Mouse (Mus musculus) hindbrain, embryonic 16.5 days (tissue): ENCODE data around the gene Cbx1. TPM values are rescaled to one million over a fixed set of nuclear protein-coding genes. Genes with fewer than 3 reads are reported as not detected.
"Not testable (repeated sequence)": the region's sequence is repeated elsewhere in the genome, so short reads cannot be mapped to it uniquely, and the experiment has no call there.

ENCODE experiments used
- ATAC-seq: fragments of 200-750 bp; cut with Nextera tagmentation; 2 replicates; pipeline ENCODE4 v1.8.0; 2017; ENCODE audit warnings: moderate TSS enrichment, moderate library complexity
- H3K27ac ChIP-seq: fragments of 300-500 bp; sonication (generic); 2 replicates; pipeline ENCODE4 v1.5.1; 2014; ENCODE audit warnings: low read depth, mild to moderate bottlenecking, control low read depth, low read length, moderate library complexity
- H3K27me3 ChIP-seq: fragments of 300-500 bp; sonication (generic); replicated peaks from 2 replicates; pipeline ENCODE4 v1.6.1; 2014; ENCODE audit warnings: low read length; ENCODE audit not compliant: control insufficient read depth, insufficient read depth
- H3K36me3 ChIP-seq: fragments of 300-500 bp; sonication (generic); 2 replicates; pipeline ENCODE4 v1.6.1; 2014; ENCODE audit warnings: mild to moderate bottlenecking, low read length, moderate library complexity, mixed read lengths; ENCODE audit not compliant: control insufficient read depth, insufficient read depth
- H3K4me1 ChIP-seq: fragments of 300-500 bp; sonication (generic); 2 replicates; pipeline ENCODE4 v1.6.1; 2014; ENCODE audit warnings: low read depth, low read length; ENCODE audit not compliant: control insufficient read depth, insufficient read depth
- H3K4me2 ChIP-seq: fragments of 300-500 bp; sonication (generic); 2 replicates; pipeline ENCODE4 v1.6.1; 2014; ENCODE audit warnings: mild to moderate bottlenecking, low read length, control low read depth, moderate library complexity
- H3K4me3 ChIP-seq: fragments of 300-500 bp; sonication (generic); 2 replicates; pipeline ENCODE4 v1.5.1; 2014; ENCODE audit warnings: mild to moderate bottlenecking, low read length, control low read depth, moderate library complexity
- H3K9ac ChIP-seq: fragments of 300-500 bp; sonication (generic); 2 replicates; pipeline ENCODE4 v1.6.1; 2014; ENCODE audit warnings: low read depth, mild to moderate bottlenecking, control low read depth, low read length, moderate library complexity
- H3K9me3 ChIP-seq: fragments of 300-500 bp; sonication (generic); 2 replicates; pipeline ENCODE4 v1.6.1; 2014; ENCODE audit warnings: mild to moderate bottlenecking, low read length, moderate library complexity; ENCODE audit not compliant: control insufficient read depth
- WGBS: fragments of 180-500 bp; shearing (Covaris S2); extraction: QIAGEN DNeasy Blood & Tissue Kit; methylation state at CpG from one replicate; pipeline ENCODE4 v1.1.7; 2014; 5-methylcytosine and 5-hydroxymethylcytosine counted together
- polyA plus RNA-seq: library from polyadenylated mRNA; unstranded; fragments of >200 nt; fragmentation: Nextera tagmentation; extraction: Ambion mirVana; gene quantifications from 2 replicates; pipeline ENCODE4 v1.2.1, GENCODE M21; 2015

Gene Cbx1
- polyA plus RNA-seq, 1 experiment from 2014 or later: 52.0 TPM

- Histone ChIP-seq H3K27me3 (no peaks in the 10 kb centered on the region), H3K4me3 (no peak overlapping the region), H3K9me3 (no peaks in the 10 kb centered on the region), H3K4me2 (no peak overlapping the region), H3K27ac (no peak overlapping the region), H3K9ac (no peak overlapping the region), H3K36me3 (no peaks in the 10 kb centered on the region), H3K4me1 (peaks cover 4% of the 10 kb centered on the region)
- ATAC-seq: no peak
- 100% methylated on average over 1 of the region's 1 CpGs for WGBS
Measured at GRCm38 (mm10) chr11:96834127-96834526, 45.2 kb downstream of the Cbx1 start.

GRCm38 (mm10) chr11:96837298-96837697 is 48.4 kb downstream of the Cbx1 start:
- WGBS: 30% methylated on average over 9 of the region's 9 CpGs
- Histone ChIP-seq H3K27me3 (no peaks in the 10 kb centered on the region), H3K4me3 (no peak overlapping the region), H3K27ac (no peak overlapping the region), H3K9me3 (no peaks in the 10 kb centered on the region), H3K4me1 (no peaks in the 10 kb centered on the region), H3K4me2 (no peak overlapping the region), H3K9ac (no peak overlapping the region), H3K36me3 (no peaks in the 10 kb centered on the region)
- ATAC-seq: no peak

- Histone ChIP-seq H3K36me3 (no peaks in the 10 kb centered on the region), H3K4me2 (no peak overlapping the region), H3K4me3 (no peak overlapping the region), H3K27me3 (no peaks in the 10 kb centered on the region), H3K9me3 (no peaks in the 10 kb centered on the region), H3K9ac (no peak overlapping the region), H3K4me1 (no peaks in the 10 kb centered on the region), H3K27ac (no peak overlapping the region)
- 80% methylated on average over 4 of the region's 4 CpGs for WGBS
- no peak for ATAC-seq
Measured at GRCm38 (mm10) chr11:96838341-96838740, 49.4 kb downstream of the Cbx1 start.

- no peaks in the 10 kb centered on the region for H3K36me3 ChIP-seq
- H3K9me3 ChIP-seq: no peaks in the 10 kb centered on the region
- no peaks in the 10 kb centered on the region for H3K4me1 ChIP-seq
- no peak overlapping the region for H3K27ac ChIP-seq
- no peak for ATAC-seq
- H3K9ac ChIP-seq: no peak overlapping the region
- WGBS: 83% methylated on average over 7 of the region's 7 CpGs
- H3K27me3 ChIP-seq: no peaks in the 10 kb centered on the region
- H3K4me2 ChIP-seq: no peak overlapping the region
- no peak overlapping the region for H3K4me3 ChIP-seq
Measured at GRCm38 (mm10) chr11:96839428-96839827, 50.5 kb downstream of the Cbx1 start.

GRCm38 (mm10) chr11:96839877-96840276 is 51.0 kb downstream of the Cbx1 start:
- no peak overlapping the region for H3K27ac ChIP-seq
- H3K4me3 ChIP-seq: no peak overlapping the region
- H3K36me3 ChIP-seq: no peaks in the 10 kb centered on the region
- H3K27me3 ChIP-seq: no peaks in the 10 kb centered on the region
- no peaks in the 10 kb centered on the region for H3K4me1 ChIP-seq
- H3K9me3 ChIP-seq: no peaks in the 10 kb centered on the region
- no peak for ATAC-seq
- WGBS: 72% methylated on average over 3 of the region's 3 CpGs
- H3K9ac ChIP-seq: no peak overlapping the region
- no peak overlapping the region for H3K4me2 ChIP-seq

GRCm38 (mm10) chr11:96840290-96840689 is 51.4 kb downstream of the Cbx1 start:
- H3K27ac ChIP-seq: no peak overlapping the region
- no peak overlapping the region for H3K4me2 ChIP-seq
- H3K9me3 ChIP-seq: no peaks in the 10 kb centered on the region
- H3K9ac ChIP-seq: no peak overlapping the region
- no peak overlapping the region for H3K4me3 ChIP-seq
- no peak for ATAC-seq
- H3K36me3 ChIP-seq: no peaks in the 10 kb centered on the region
- H3K4me1 ChIP-seq: no peaks in the 10 kb centered on the region
- H3K27me3 ChIP-seq: no peaks in the 10 kb centered on the region
- WGBS: 51% methylated on average over 8 of the region's 8 CpGs

GRCm38 (mm10) chr11:96843627-96844026 is 54.7 kb downstream of the Cbx1 start:
- Histone ChIP-seq H3K4me3 (no peak overlapping the region), H3K36me3 (no peaks in the 10 kb centered on the region), H3K9me3 (no peaks in the 10 kb centered on the region), H3K4me2 (no peak overlapping the region), H3K4me1 (no peaks in the 10 kb centered on the region), H3K9ac (no peak overlapping the region), H3K27ac (no peak overlapping the region), H3K27me3 (no peaks in the 10 kb centered on the region)
- no peak for ATAC-seq
- WGBS: 61% methylated on average over 3 of the region's 3 CpGs

GRCm38 (mm10) chr11:96847240-96847639 is 58.3 kb downstream of the Cbx1 start:
- H3K36me3 ChIP-seq: no peaks in the 10 kb centered on the region
- WGBS: 52% methylated on average over 3 of the region's 3 CpGs
- H3K4me3 ChIP-seq: no peak overlapping the region
- H3K9me3 ChIP-seq: no peaks in the 10 kb centered on the region
- no peak for ATAC-seq
- peaks cover 6% of the 10 kb centered on the region for H3K4me1 ChIP-seq
- no peak overlapping the region for H3K4me2 ChIP-seq
- peaks cover 7% of the 10 kb centered on the region; the same call in 1 of the 2 replicates for H3K27me3 ChIP-seq
- H3K9ac ChIP-seq: no peak overlapping the region
- H3K27ac ChIP-seq: no peak overlapping the region

- Histone ChIP-seq H3K9ac (no peak overlapping the region), H3K4me2 (no peak overlapping the region), H3K4me1 (peaks cover 6% of the 10 kb centered on the region), H3K27me3 (peaks cover 7% of the 10 kb centered on the region; the same call in 1 of the 2 replicates), H3K9me3 (no peaks in the 10 kb centered on the region), H3K27ac (no peak overlapping the region), H3K36me3 (no peaks in the 10 kb centered on the region), H3K4me3 (no peak overlapping the region)
- ATAC-seq: no peak
- WGBS: 48% methylated on average over 9 of the region's 9 CpGs
Measured at GRCm38 (mm10) chr11:96848694-96849093, 59.8 kb downstream of the Cbx1 start.

GRCm38 (mm10) chr11:96849145-96849544 is 60.2 kb downstream of the Cbx1 start:
- H3K27ac ChIP-seq, H3K9me3 ChIP-seq, ATAC-seq, H3K36me3 ChIP-seq, H3K27me3 ChIP-seq, H3K9ac ChIP-seq, H3K4me1 ChIP-seq, H3K4me3 ChIP-seq: not testable (repeated sequence)
- WGBS: 71% methylated on average over 5 of the region's 5 CpGs
- H3K4me2 ChIP-seq: peak overlapping the region; percentile 75
